9 mouse cellular contexts compared by ENCODE assay signal in the genomic region with DNA sequence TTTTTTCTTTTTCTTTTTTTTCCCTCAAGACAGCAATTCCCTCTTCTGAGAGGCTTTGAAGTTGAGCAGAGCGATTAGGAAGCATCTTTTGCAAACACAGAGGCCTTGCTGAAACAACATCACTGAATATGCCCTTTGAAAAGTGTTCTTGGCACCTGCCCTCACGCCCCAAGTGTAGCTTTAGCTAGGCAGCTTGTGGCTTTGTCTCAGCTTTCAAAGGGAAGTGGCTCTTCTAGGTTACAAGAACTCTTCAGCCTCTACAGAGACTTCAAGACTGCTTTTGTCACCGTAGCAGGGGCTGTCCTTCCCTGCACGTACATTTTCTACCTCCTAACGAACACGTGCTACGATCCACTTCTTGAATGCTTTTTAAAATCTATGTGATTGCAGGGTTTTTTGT. TPM values are rescaled to one million over a fixed set of nuclear protein-coding genes. Genes with fewer than 3 reads are reported as not detected.
DNase-seq lines count a peak whose midpoint lies in the region; ATAC-seq and TF ChIP-seq lines count a peak whose summit lies in the region.
"Had no signal": no experiment of that assay in that cellular context is flagged by ENCODE, and none has a peak within 500 bp of the region (broad histone marks: within the 10 kb centered on the region; RNA-seq: fewer than 3 reads in every experiment).

No protein-coding gene starts in this region.

- no peak overlapping the region for H3K4me3 ChIP-seq in forebrain, postnatal 0 days (ENCODE audit: low read depth, low read length)
- no peak overlapping the region for H3K4me3 ChIP-seq in forebrain, embryonic 15.5 days
- no peak overlapping the region for H3K4me3 ChIP-seq in neural tube, embryonic 13.5 days

- H3K9me3 ChIP-seq in forebrain, postnatal 0 days (ENCODE audit: low read length), result no peaks in the 10 kb centered on the region
- H3K9me3 ChIP-seq in forebrain, embryonic 15.5 days, result no peaks in the 10 kb centered on the region
- no peaks in the 10 kb centered on the region for H3K9me3 ChIP-seq in neural tube, embryonic 13.5 days

- ATAC-seq in forebrain, postnatal 0 days, result no peak
- no peak for ATAC-seq in forebrain, embryonic 15.5 days (replicated peaks)
- ATAC-seq in neural tube, embryonic 13.5 days (ENCODE audit: low read depth), result no peak
- no peak for ATAC-seq in megakaryocyte-erythroid progenitor cell, adult 5-6 weeks (replicated peaks; ENCODE audit: low FRiP score, low TSS enrichment, poor library complexity, severe bottlenecking)
- ATAC-seq: forebrain, embryonic 16.5 days had no signal

- no peak overlapping the region for H3K9ac ChIP-seq in forebrain, postnatal 0 days
- H3K9ac ChIP-seq in forebrain, embryonic 15.5 days (replicated peaks), result no peak overlapping the region
- no peak overlapping the region for H3K9ac ChIP-seq in neural tube, embryonic 13.5 days

- H3K27ac ChIP-seq in forebrain, postnatal 0 days (ENCODE audit: low read depth, low read length), result 0 out of 2 replicates have a peak overlapping the region, but pooled peaks have one; percentile 23
- H3K27ac ChIP-seq in forebrain, embryonic 15.5 days (replicated peaks), result no peak overlapping the region
- peak overlapping the region; percentile 39; the same call in 1 of the 2 replicates for H3K27ac ChIP-seq in neural tube, embryonic 13.5 days (replicated peaks)

- H3K27me3 ChIP-seq in forebrain, postnatal 0 days (ENCODE audit: insufficient read depth, low read length), result no peaks in the 10 kb centered on the region
- H3K27me3 ChIP-seq in forebrain, embryonic 15.5 days, result no peaks in the 10 kb centered on the region
- H3K27me3 ChIP-seq in neural tube, embryonic 13.5 days, result no peaks in the 10 kb centered on the region

- H3K4me1 ChIP-seq in forebrain, postnatal 0 days (ENCODE audit: insufficient read depth), result peaks cover 4% of the 10 kb centered on the region; the same call in 1 of the 2 replicates
- H3K4me1 ChIP-seq in forebrain, embryonic 15.5 days, result peaks cover 17% of the 10 kb centered on the region
- H3K4me1 ChIP-seq in neural tube, embryonic 13.5 days (replicated peaks), result peaks cover 22% of the 10 kb centered on the region; the same call in 1 of the 2 replicates

- 22% methylated on average over 7 of the region's 7 CpGs for WGBS in forebrain, postnatal 0 days
- WGBS in forebrain, embryonic 15.5 days, result 20% methylated on average over 7 of the region's 7 CpGs
- WGBS in neural tube, embryonic 13.5 days, result 54% methylated on average over 7 of the region's 7 CpGs

- H3K4me2 ChIP-seq in forebrain, postnatal 0 days (ENCODE audit: low read depth), result no peak overlapping the region
- no peak overlapping the region for H3K4me2 ChIP-seq in forebrain, embryonic 15.5 days (replicated peaks)
- H3K4me2 ChIP-seq in neural tube, embryonic 13.5 days, result no peak overlapping the region

- no peak for TF ChIP-seq CTCF in forebrain, postnatal 0 days (IDR thresholded peaks at IDR 0.05; ENCODE audit: low read depth)

- no peak for DNase-seq in forebrain, postnatal 0 days
- DNase-seq in neural tube, embryonic 10.5 days (ENCODE audit: extremely low spot score, low spot score), result no peak
- peak; percentile 57 for DNase-seq in lung, postnatal 10 days
- peak; percentile 79 for DNase-seq in thymus, postnatal 14 days
- no peak for DNase-seq in cerebellum, adult 11 months

- H3K36me3 ChIP-seq in forebrain, postnatal 0 days (ENCODE audit: insufficient read depth), result no peaks in the 10 kb centered on the region
- H3K36me3 ChIP-seq in forebrain, embryonic 15.5 days, result no peaks in the 10 kb centered on the region
- H3K36me3 ChIP-seq in neural tube, embryonic 13.5 days, result no peaks in the 10 kb centered on the region

RNA-seq across cellular contexts. Expression of a gene that starts 4.0 kb away (rescaled TPM):
- 317 and 332 TPM in 2 replicates for total RNA-seq in forebrain, postnatal 0 days (2014; rRNA removed)
- polyA plus RNA-seq in forebrain, postnatal 0 days (2015; fragmentation: Nextera tagmentation; extraction: Ambion mirVana), result 802 and 892 TPM in 2 replicates
- polyA plus RNA-seq in forebrain, embryonic 15.5 days (2015; fragmentation: Nextera tagmentation; extraction: Ambion mirVana), result 640 and 665 TPM in 2 replicates
- 781 and 803 TPM in 2 replicates for polyA plus RNA-seq in neural tube, embryonic 13.5 days (2015; fragmentation: Nextera tagmentation; extraction: Ambion mirVana)
- 241 and 252 TPM in 2 replicates for total RNA-seq in megakaryocyte-erythroid progenitor cell, adult 5-6 weeks (2014; fragmentation: Nextera tagmentation)
- 431 and 507 TPM in 2 replicates for total RNA-seq in megakaryocyte-erythroid progenitor cell, adult 5-6 weeks (2017)

Comparison
In these comparisons a context has a peak if more than half of its experiments do, and no peak if none do; other contexts are left out.
1. DNase-seq: peak in lung, postnatal 10 days (single experiment) and thymus, postnatal 14 days (single experiment); none in forebrain, postnatal 0 days (single experiment), neural tube, embryonic 10.5 days (single experiment) and cerebellum, adult 11 months (single experiment).